Mouse (Mus musculus): ENCODE results near the gene Hyou1.

GRCm38 (mm10) chr9:44410647-44411336 lies 31.5 kb downstream of the Hyou1 start:
- no peak for TF ChIP-seq EP300 (IDR thresholded peaks at IDR 0.05; ENCODE audit: insufficient read depth, low read depth, low read length)
- no peak for TF ChIP-seq CTCF (IDR thresholded peaks at IDR 0.05)
- no peak for TF ChIP-seq POLR2A (IDR thresholded peaks at IDR 0.05; ENCODE audit: insufficient read depth, low read depth, low read length)

Measured in heart, adult 2 months (tissue).